Mouse (Mus musculus) liver, embryonic 11.5 days (tissue): ENCODE data around the gene Il27ra. TPM values are rescaled to one million over a fixed set of nuclear protein-coding genes. Genes with fewer than 3 reads are reported as not detected.

ENCODE experiments used
- ATAC-seq: fragments of 200-750 bp; cut with Nextera tagmentation; replicated peaks from 2 replicates; pipeline ENCODE4 v1.8.0; 2017; ENCODE audit warnings: moderate number of reproducible peaks, mild to moderate bottlenecking, moderate TSS enrichment, moderate library complexity; ENCODE audit not compliant: low FRiP score
- DNase-seq: peaks from one replicate; pipeline ENCODE4 v3.0.0-alpha.2; 2017; ENCODE audit warnings: low spot score
- H3K27ac ChIP-seq: fragments of 300-500 bp; sonication (generic); 2 replicates; pipeline ENCODE4 v1.5.1; 2014; ENCODE audit warnings: mild to moderate bottlenecking, low read depth, low read length, control low read depth
- H3K27me3 ChIP-seq: fragments of 300-500 bp; sonication (generic); replicated peaks from 2 replicates; pipeline ENCODE4 v1.6.1; 2014; ENCODE audit warnings: low read length, mixed read lengths; ENCODE audit not compliant: control insufficient read depth, insufficient read depth
- H3K36me3 ChIP-seq: fragments of 300-500 bp; sonication (generic); 2 replicates; pipeline ENCODE4 v1.6.1; 2014; ENCODE audit warnings: mild to moderate bottlenecking, low read length, moderate library complexity, mixed read lengths; ENCODE audit not compliant: control insufficient read depth, insufficient read depth
- H3K4me1 ChIP-seq: fragments of 300-500 bp; sonication (generic); replicated peaks from 2 replicates; pipeline ENCODE4 v1.6.1; 2014; ENCODE audit warnings: low read length, mixed read lengths; ENCODE audit not compliant: control insufficient read depth, insufficient read depth
- H3K4me2 ChIP-seq: fragments of 300-500 bp; sonication (generic); 2 replicates; pipeline ENCODE4 v1.6.1; 2014; ENCODE audit warnings: mild to moderate bottlenecking, control low read depth, moderate library complexity
- H3K4me3 ChIP-seq: fragments of 300-500 bp; sonication (generic); 2 replicates; pipeline ENCODE4 v1.5.1; 2014; ENCODE audit warnings: low read depth, low read length, control low read depth
- H3K9ac ChIP-seq: fragments of 300-500 bp; sonication (generic); 2 replicates; pipeline ENCODE4 v1.6.1; 2014; ENCODE audit warnings: low read depth, low read length, control low read depth
- H3K9me3 ChIP-seq: fragments of 300-500 bp; sonication (generic); 2 replicates; pipeline ENCODE4 v1.6.1; 2016; ENCODE audit warnings: low read length, inconsistent platforms, mixed read lengths; ENCODE audit not compliant: control insufficient read depth
- WGBS: fragments of 180-500 bp; shearing (Covaris S2); extraction: QIAGEN DNeasy Blood & Tissue Kit; methylation state at CpG from one replicate; pipeline ENCODE4 v1.1.7; 2014; 5-methylcytosine and 5-hydroxymethylcytosine counted together
- polyA plus RNA-seq: library from polyadenylated mRNA; unstranded; fragments of >200 nt; fragmentation: Nextera tagmentation; extraction: Ambion mirVana; gene quantifications from 2 replicates; pipeline ENCODE4 v1.2.1, GENCODE M21; 2014

Gene Il27ra
- 1.8 and 3.1 TPM in 2 replicates for polyA plus RNA-seq

DNA sequence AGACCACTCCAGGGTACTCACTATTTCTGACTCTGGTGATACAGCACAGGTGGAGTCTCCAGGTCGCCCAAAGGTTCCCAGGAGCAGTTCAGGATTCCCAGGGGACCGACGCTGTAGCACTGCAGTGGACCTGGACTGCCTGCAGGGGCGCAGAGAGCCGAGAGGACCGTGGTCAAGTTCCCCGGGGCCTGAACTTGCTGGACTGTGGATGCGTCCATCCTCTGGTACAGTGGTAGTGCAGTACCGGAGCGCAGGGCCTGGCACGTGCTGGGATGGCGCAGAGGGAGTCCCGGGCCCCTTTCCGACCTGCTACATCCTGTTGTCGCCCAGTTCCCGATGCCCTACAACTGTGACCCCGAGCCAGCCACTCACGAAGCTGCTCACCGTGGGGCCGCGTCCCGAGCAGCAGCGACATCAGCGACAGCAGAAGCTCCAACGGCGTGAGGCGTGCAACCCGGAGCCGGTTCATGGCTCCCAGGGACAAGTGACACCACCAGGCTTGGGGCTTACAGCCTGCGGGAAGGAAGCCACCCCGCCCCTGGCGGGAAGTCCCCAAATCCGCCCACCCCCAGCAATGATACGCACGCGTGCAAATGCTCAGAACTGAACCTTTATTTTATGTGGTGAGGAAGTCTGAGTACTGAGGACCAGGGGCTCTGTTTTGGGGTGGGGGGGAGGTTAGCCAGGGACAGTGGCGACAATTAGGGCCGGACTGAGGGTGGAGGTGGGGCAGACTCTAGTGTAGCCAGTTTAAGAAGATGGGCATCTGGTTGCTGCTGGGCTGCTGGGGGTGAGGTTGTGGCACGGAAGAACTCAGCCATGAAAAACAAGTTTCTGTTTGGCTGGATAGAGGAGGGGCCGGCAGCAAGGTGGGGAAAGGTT is at the start of gene Il27ra:
Gene Il27ra (minus strand): TSS at position 524 of the 882 bp plus-strand sequence.
- no peak within 1 kb of the TSS for H3K27ac ChIP-seq
- no peaks in the 10 kb centered on the region; the same call in 1 of the 2 replicates for H3K4me1 ChIP-seq
- peak; percentile 60 for ATAC-seq
- no peaks in the 10 kb centered on the region for H3K36me3 ChIP-seq
- H3K9ac ChIP-seq, result no peak within 1 kb of the TSS
- no peak for DNase-seq
- peak within 1 kb of the TSS; percentile 69 for H3K4me2 ChIP-seq
- peaks cover 50% of the 10 kb centered on the region for H3K27me3 ChIP-seq
- 4% methylated on average over 40 of the region's 40 CpGs for WGBS
- H3K9me3 ChIP-seq, result no peaks in the 10 kb centered on the region
- peak within 1 kb of the TSS; percentile 47 for H3K4me3 ChIP-seq

DNA sequence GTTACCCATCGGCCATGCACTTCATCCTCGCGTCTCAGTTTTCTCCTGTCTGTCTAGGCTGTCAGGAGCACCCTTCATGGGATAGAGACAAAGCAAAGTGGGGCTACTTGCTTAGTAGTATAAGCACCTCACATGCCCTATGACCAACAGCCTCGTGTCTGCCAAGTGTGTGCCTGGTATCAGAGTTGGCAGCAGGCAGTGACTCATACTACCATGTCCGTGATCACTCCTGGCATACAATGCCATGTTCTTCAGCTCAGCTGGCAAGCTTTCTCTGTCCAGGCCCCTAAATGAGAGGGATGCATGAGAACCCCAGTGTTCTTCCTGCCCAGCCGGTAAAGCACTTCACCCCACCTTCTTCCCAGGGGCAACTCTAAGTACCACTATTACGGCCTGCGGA is 48.2 kb upstream of the Il27ra start:
- no peak overlapping the region for H3K27ac ChIP-seq
- 90% methylated on average over 8 of the region's 8 CpGs for WGBS
- no peak for DNase-seq
- no peaks in the 10 kb centered on the region for H3K4me1 ChIP-seq
- no peak overlapping the region for H3K9ac ChIP-seq
- H3K9me3 ChIP-seq, result no peaks in the 10 kb centered on the region
- ATAC-seq, result no peak
- peaks cover 38% of the 10 kb centered on the region for H3K36me3 ChIP-seq
- H3K4me2 ChIP-seq, result no peak overlapping the region
- H3K4me3 ChIP-seq, result no peak overlapping the region
- no peaks in the 10 kb centered on the region for H3K27me3 ChIP-seq

- Histone ChIP-seq H3K4me3 (no peak overlapping the region), H3K9ac (no peak overlapping the region), H3K27ac (no peak overlapping the region), H3K36me3 (peaks cover 32% of the 10 kb centered on the region), H3K9me3 (no peaks in the 10 kb centered on the region), H3K27me3 (no peaks in the 10 kb centered on the region), H3K4me1 (no peaks in the 10 kb centered on the region), H3K4me2 (no peak overlapping the region)
- WGBS, result 84% methylated on average over 9 of the region's 9 CpGs
- ATAC-seq (no peak), DNase-seq (no peak)
Measured at GRCm38 (mm10) chr8:84089277-84089676, 46.9 kb upstream of the Il27ra start.

GRCm38 (mm10) chr8:84087821-84088220 is 45.4 kb upstream of the Il27ra start:
- Histone ChIP-seq H3K4me3 (no peak overlapping the region), H3K27ac (no peak overlapping the region), H3K27me3 (no peaks in the 10 kb centered on the region), H3K9me3 (no peaks in the 10 kb centered on the region), H3K4me1 (no peaks in the 10 kb centered on the region), H3K36me3 (peaks cover 19% of the 10 kb centered on the region), H3K4me2 (no peak overlapping the region), H3K9ac (no peak overlapping the region)
- ATAC-seq, result no peak
- no peak for DNase-seq
- 94% methylated on average over 14 of the region's 14 CpGs for WGBS

GRCm38 (mm10) chr8:84087156-84087555 is 44.8 kb upstream of the Il27ra start:
- Histone ChIP-seq H3K4me2 (no peak overlapping the region), H3K9ac (no peak overlapping the region), H3K9me3 (no peaks in the 10 kb centered on the region), H3K4me3 (no peak overlapping the region), H3K27me3 (no peaks in the 10 kb centered on the region), H3K36me3 (peaks cover 18% of the 10 kb centered on the region), H3K4me1 (no peaks in the 10 kb centered on the region), H3K27ac (no peak overlapping the region)
- ATAC-seq (no peak), DNase-seq (no peak)
- 89% methylated on average over 7 of the region's 7 CpGs for WGBS

- DNase-seq (no peak), ATAC-seq (no peak)
- Histone ChIP-seq H3K9ac (no peak overlapping the region), H3K4me3 (no peak overlapping the region), H3K4me2 (no peak overlapping the region), H3K9me3 (no peaks in the 10 kb centered on the region), H3K4me1 (no peaks in the 10 kb centered on the region), H3K36me3 (peaks cover 24% of the 10 kb centered on the region), H3K27me3 (no peaks in the 10 kb centered on the region), H3K27ac (no peak overlapping the region)
- 68% methylated on average over 42 of the region's 42 CpGs for WGBS
Measured at GRCm38 (mm10) chr8:84084341-84085115, 42.1 kb upstream of the Il27ra start.

GRCm38 (mm10) chr8:84083829-84084241 is 41.4 kb upstream of the Il27ra start:
- Histone ChIP-seq H3K4me1 (no peaks in the 10 kb centered on the region), H3K4me2 (no peak overlapping the region), H3K27me3 (no peaks in the 10 kb centered on the region), H3K27ac (no peak overlapping the region), H3K9me3 (no peaks in the 10 kb centered on the region), H3K9ac (no peak overlapping the region), H3K36me3 (peaks cover 24% of the 10 kb centered on the region), H3K4me3 (no peak overlapping the region)
- DNase-seq (no peak), ATAC-seq (peak; percentile 46; the same call in 1 of the 2 replicates)
- WGBS, result 59% methylated on average over 8 of the region's 8 CpGs

- Histone ChIP-seq H3K4me3 (no peak overlapping the region), H3K27me3 (no peaks in the 10 kb centered on the region), H3K9me3 (no peaks in the 10 kb centered on the region), H3K4me1 (no peaks in the 10 kb centered on the region), H3K9ac (no peak overlapping the region), H3K36me3 (peaks cover 13% of the 10 kb centered on the region; the same call in 1 of the 2 replicates), H3K27ac (no peak overlapping the region), H3K4me2 (no peak overlapping the region)
- DNase-seq (no peak), ATAC-seq (no peak)
- WGBS, result 85% methylated on average over 5 of the region's 5 CpGs
Measured at GRCm38 (mm10) chr8:84079206-84079605, 36.8 kb upstream of the Il27ra start.
